Mouse (Mus musculus) neural tube, embryonic 12.5 days (tissue): ENCODE results near the gene Txndc12. TPM values are rescaled to one million over a fixed set of nuclear protein-coding genes. Genes with fewer than 3 reads are reported as not detected.

Source experiments
- ATAC-seq: fragments of 200-750 bp; cut with Nextera tagmentation; 2 replicates; pipeline ENCODE4 v1.8.0; 2017; ENCODE audit warnings: low read depth, mild to moderate bottlenecking, moderate TSS enrichment, moderate library complexity; ENCODE audit not compliant: low FRiP score
- H3K27ac ChIP-seq: fragments of 300-500 bp; sonication (generic); 2 replicates; pipeline ENCODE4 v1.5.1; 2016
- H3K27me3 ChIP-seq: fragments of 300-500 bp; sonication (generic); replicated peaks from 2 replicates; pipeline ENCODE4 v1.6.1; 2016; ENCODE audit warnings: mild to moderate bottlenecking
- H3K36me3 ChIP-seq: fragments of 300-500 bp; sonication (generic); 2 replicates; pipeline ENCODE4 v1.6.1; 2016; ENCODE audit warnings: mild to moderate bottlenecking
- H3K4me1 ChIP-seq: fragments of 300-500 bp; sonication (generic); 2 replicates; pipeline ENCODE4 v1.6.1; 2016
- H3K4me2 ChIP-seq: fragments of 300-500 bp; sonication (generic); replicated peaks from 2 replicates; pipeline ENCODE4 v1.6.1; 2016; ENCODE audit warnings: mild to moderate bottlenecking
- H3K4me3 ChIP-seq: fragments of 300-500 bp; sonication (generic); 2 replicates; pipeline ENCODE4 v1.5.1; 2016
- H3K9ac ChIP-seq: fragments of 300-500 bp; sonication (generic); 2 replicates; pipeline ENCODE4 v1.6.1; 2016; ENCODE audit warnings: mild to moderate bottlenecking
- H3K9me3 ChIP-seq: fragments of 300-500 bp; sonication (generic); 2 replicates; pipeline ENCODE4 v1.6.1; 2016; ENCODE audit warnings: mild to moderate bottlenecking
- WGBS: fragments of 180-500 bp; shearing (Covaris S2); methylation state at CpG from one replicate; pipeline ENCODE4 v1.1.7; 2016; 5-methylcytosine and 5-hydroxymethylcytosine counted together
- polyA plus RNA-seq: library from polyadenylated mRNA; unstranded; fragments of >200 nt; fragmentation: Nextera tagmentation; extraction: Ambion mirVana; gene quantifications from 2 replicates; pipeline ENCODE4 v1.2.1, GENCODE M21; 2016

Gene Txndc12
- polyA plus RNA-seq, 1 experiment from 2014 or later: 93.5 TPM

DNA sequence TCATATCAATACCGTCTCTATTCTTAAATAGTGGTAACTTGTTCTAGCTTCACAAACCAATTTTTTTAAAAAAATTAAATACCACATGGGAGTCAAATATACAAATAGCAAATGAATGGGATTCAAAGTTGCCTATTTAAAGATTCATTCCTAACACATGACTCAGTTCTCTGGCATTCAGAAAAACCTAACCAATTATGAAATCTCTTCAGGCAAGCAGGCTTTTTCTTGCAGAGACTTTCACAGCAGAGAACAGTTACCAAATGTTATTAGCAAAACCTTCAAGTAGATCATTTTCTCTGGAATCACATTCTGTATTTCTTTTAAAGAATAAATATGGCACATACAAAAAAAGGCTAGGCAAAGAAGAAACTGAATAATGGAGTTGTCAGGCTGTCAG, 3.7 kb upstream of the Txndc12 start:
- 92% methylated on average over 1 of the region's 1 CpGs for WGBS
- Histone ChIP-seq H3K27ac (no peak overlapping the region), H3K4me3 (no peak overlapping the region), H3K4me1 (peaks cover 15% of the 10 kb centered on the region), H3K36me3 (peaks cover 28% of the 10 kb centered on the region), H3K4me2 (peak overlapping the region; percentile 31; the same call in 1 of the 2 replicates), H3K9ac (no peak overlapping the region), H3K27me3 (no peaks in the 10 kb centered on the region), H3K9me3 (no peaks in the 10 kb centered on the region)
- no peak for ATAC-seq

DNA sequence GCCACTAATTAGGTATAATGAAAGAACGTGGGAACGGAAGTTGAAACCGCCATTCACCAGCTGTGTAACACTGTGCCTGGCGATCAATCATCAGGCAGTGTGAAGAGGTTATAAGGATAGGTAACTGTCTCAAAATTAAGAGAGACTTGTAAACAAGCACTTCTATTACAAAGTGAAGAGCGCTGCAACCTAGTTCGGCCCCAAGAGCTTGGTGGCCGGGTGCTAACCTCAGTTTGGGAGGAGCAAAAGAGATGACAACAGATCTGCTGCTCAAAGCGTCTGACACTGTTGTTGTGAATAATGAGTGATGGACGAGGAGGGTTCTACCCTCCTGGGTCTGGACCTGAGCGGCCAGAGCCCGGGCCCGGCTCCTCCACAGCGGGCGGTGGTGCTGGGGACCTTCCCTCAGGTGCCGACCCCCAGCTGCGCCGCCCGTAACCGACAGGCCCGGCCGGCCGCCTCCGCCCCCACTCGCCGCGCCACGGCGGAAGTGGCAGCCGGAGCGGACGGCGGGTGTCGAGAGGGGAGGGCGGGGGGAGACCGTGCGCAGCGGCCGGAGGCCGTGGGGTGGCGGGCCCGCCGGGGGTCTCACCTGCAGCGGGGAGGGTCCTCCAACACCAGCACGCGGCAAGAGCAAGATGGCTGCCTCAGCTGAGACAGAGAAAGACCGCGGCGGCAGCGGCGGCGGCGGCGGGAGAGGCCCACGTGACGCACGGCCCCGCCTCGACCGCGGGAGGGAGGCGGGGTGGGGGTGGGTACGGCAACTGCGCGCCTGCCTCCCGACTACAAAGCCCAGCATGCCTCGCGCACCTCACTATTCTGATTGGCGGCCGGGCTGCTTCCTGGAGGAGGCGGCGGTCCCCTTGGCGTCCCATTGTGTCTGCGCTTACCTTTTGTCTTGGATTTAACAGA, 1.2 kb upstream of the Txndc12 start, which contains the start of gene Btf3l4:
Gene Btf3l4, minus strand, starts transcription at position 699 of the 912 bp plus-strand sequence.
- under 1% methylated on average over 71 of the region's 73 CpGs for WGBS
- H3K9me3 ChIP-seq: no peaks in the 10 kb centered on the region

DNA sequence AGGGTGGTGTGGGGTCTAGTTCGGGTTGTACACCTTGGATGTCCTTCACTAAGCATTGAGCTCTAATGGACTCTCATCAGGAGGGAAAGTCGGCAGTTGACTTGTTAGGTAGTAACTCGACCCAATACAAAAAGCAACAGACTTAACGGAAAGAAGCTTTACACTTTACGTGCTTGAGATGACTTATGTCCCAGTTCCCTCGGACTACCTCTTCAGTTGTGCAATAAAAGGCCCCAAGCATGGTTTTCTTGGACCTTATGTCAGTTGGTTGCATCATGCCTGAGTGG, 630 bp upstream of the Txndc12 start:
- H3K4me1 ChIP-seq: peaks cover 28% of the 10 kb centered on the region
- H3K4me3 ChIP-seq: peak overlapping the region; percentile 96
- peak overlapping the region; percentile 99 for H3K9ac ChIP-seq
- peak overlapping the region; percentile 79 for H3K4me2 ChIP-seq
- no peak for ATAC-seq
- no peaks in the 10 kb centered on the region for H3K9me3 ChIP-seq
- H3K36me3 ChIP-seq: peaks cover 9% of the 10 kb centered on the region
- WGBS: under 1% methylated on average over 6 of the region's 6 CpGs
- peak overlapping the region; percentile 98 for H3K27ac ChIP-seq
- no peaks in the 10 kb centered on the region for H3K27me3 ChIP-seq

More for the DNA sequence above, 1.2 kb upstream of the Txndc12 start, which contains the start of gene Btf3l4:
- H3K27me3 ChIP-seq: no peaks in the 10 kb centered on the region
- peak within 1 kb of the TSS; percentile 96 for H3K4me3 ChIP-seq
- H3K9ac ChIP-seq: peak within 1 kb of the TSS; percentile 99
- ATAC-seq: peak; percentile 96
- peaks cover 28% of the 10 kb centered on the region for H3K4me1 ChIP-seq
- peak within 1 kb of the TSS; percentile 79 for H3K4me2 ChIP-seq
- H3K36me3 ChIP-seq: peaks cover 12% of the 10 kb centered on the region
- peak within 1 kb of the TSS; percentile 98 for H3K27ac ChIP-seq

DNA sequence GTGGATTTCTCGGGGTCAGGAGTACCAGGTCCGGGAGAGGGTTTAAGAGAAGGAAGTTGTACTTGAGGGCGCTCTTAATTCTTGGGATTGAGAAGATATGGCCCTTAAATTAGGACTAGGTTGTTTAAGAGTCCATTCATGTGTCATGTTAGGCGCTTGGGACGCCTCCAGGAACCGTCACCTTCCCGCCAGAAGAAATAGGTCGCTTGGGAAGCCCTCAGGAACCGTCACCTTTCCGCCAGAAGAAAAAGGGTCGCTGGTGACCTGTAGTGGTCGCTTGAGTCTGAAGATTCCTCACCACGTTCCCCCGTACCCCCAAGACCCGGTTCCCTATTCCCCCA, 540 bp downstream of the Txndc12 start:
- peak overlapping the region; percentile 79 for H3K4me2 ChIP-seq
- peak overlapping the region; percentile 96 for H3K4me3 ChIP-seq
- peak overlapping the region; percentile 98; the same call in 1 of the 2 replicates for H3K27ac ChIP-seq
- peak overlapping the region; percentile 74 for H3K9ac ChIP-seq
- WGBS: 1% methylated on average over 15 of the region's 15 CpGs
- H3K4me1 ChIP-seq: peaks cover 28% of the 10 kb centered on the region
- no peak for ATAC-seq
- H3K9me3 ChIP-seq: no peaks in the 10 kb centered on the region
- no peaks in the 10 kb centered on the region for H3K27me3 ChIP-seq
- peaks cover 5% of the 10 kb centered on the region for H3K36me3 ChIP-seq

GRCm38 (mm10) chr4:108835496-108835895, 1.1 kb downstream of the Txndc12 start:
- no peak for ATAC-seq
- H3K4me3 ChIP-seq: peak overlapping the region; percentile 96
- 68% methylated on average over 3 of the region's 3 CpGs for whole genome bisulfite sequencing
- no peaks in the 10 kb centered on the region for H3K9me3 ChIP-seq
- peaks cover 4% of the 10 kb centered on the region; the same call in 1 of the 2 replicates for H3K36me3 ChIP-seq
- H3K4me2 ChIP-seq: peak overlapping the region; percentile 79
- no peaks in the 10 kb centered on the region for H3K27me3 ChIP-seq
- H3K9ac ChIP-seq: peak overlapping the region; percentile 74
- H3K27ac ChIP-seq: no peak overlapping the region
- H3K4me1 ChIP-seq: peaks cover 28% of the 10 kb centered on the region

- peaks cover 20% of the 10 kb centered on the region for H3K4me1 ChIP-seq
- WGBS: 89% methylated on average over 4 of the region's 4 CpGs
- no peaks in the 10 kb centered on the region for H3K27me3 ChIP-seq
- H3K27ac ChIP-seq: no peak overlapping the region
- H3K4me2 ChIP-seq: no peak overlapping the region
- H3K36me3 ChIP-seq: peaks cover 7% of the 10 kb centered on the region; the same call in 1 of the 2 replicates
- no peak overlapping the region for H3K9ac ChIP-seq
- no peak overlapping the region for H3K4me3 ChIP-seq
- no peaks in the 10 kb centered on the region for H3K9me3 ChIP-seq
- no peak for ATAC-seq
These were observed 3.6 kb downstream of the Txndc12 start for GRCm38 (mm10) chr4:108838031-108838430.

DNA sequence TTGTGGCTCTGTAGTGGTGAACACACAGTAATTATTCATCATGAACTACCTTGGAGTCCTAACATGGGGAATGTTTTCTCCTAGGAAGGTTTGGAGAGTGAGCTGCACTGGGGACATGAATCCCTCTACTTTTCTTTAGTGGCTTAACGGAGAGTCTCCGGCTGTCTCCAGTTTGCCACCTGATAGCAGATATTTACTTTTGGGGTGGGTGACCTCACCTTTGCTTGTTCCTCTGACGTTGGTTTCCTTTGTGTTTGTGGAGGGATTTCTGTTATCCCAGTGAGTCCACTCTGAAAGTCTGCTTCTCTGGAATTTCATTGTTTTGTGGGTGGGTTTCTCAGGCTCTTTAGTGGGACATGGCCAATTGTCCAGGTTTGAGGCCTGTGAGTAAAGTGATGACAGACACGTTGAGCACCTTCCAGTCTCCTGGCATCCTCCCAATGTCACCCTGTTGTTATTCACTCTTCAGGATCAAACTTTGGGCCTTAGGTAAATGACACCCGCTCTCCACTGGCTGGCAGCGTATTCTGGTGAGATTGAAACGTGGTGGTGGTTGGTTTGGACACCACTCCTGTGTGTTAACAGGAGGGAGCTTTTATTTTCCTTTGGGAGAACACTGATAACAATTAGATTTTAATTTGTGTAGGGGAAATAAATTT, 7.6 kb downstream of the Txndc12 start:
- Histone ChIP-seq H3K4me1 (no peaks in the 10 kb centered on the region), H3K27me3 (no peaks in the 10 kb centered on the region), H3K4me2 (no peak overlapping the region), H3K27ac (no peak overlapping the region), H3K9ac (no peak overlapping the region), H3K9me3 (no peaks in the 10 kb centered on the region), H3K4me3 (no peak overlapping the region), H3K36me3 (peaks cover 7% of the 10 kb centered on the region; the same call in 1 of the 2 replicates)
- no peak for ATAC-seq
- WGBS: 91% methylated on average over 7 of the region's 7 CpGs

GRCm38 (mm10) chr4:108843336-108843735, 8.9 kb downstream of the Txndc12 start:
- no peak overlapping the region for H3K27ac ChIP-seq
- no peak for ATAC-seq

DNA sequence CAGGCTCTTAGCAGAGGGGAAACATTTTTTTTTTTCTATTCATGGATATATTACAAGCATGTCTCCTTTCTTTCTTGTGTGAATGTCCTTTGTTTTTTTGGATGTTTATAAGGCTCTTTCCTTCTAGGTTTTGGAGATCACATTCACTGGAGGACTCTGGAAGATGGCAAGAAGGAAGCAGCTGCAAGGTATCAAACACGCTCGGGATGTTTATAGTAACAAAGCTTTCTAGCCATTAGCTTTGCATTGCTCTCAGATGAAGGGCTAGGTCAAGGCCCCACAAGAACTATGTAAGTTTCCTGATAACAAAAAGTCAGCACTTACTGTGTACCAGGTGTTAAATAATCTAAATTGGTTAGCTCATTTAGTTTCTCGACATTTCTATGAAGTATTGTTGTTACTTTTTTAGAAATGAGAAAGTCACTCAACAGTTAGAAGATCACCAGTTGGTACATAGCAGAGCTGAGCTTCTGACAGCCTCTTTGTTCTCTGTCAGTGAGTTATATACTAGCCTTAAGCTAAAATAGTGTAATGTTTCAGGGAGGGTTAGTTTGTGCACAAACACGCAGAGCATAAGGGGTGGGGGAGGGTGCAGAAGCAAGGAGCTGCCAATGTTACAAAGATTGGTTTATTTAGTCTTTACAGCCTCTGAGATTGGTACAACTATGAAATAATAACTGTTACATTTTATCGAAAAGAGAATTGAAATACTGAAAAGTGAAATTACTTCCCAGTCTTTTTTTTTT, 11.6 kb downstream of the Txndc12 start:
- 87% methylated on average over 5 of the region's 5 CpGs for WGBS
- H3K27ac ChIP-seq: no peak overlapping the region
- no peak overlapping the region for H3K4me3 ChIP-seq
- ATAC-seq: no peak
- no peak overlapping the region for H3K4me2 ChIP-seq
- peaks cover 13% of the 10 kb centered on the region for H3K4me1 ChIP-seq
- H3K9me3 ChIP-seq: no peaks in the 10 kb centered on the region
- no peaks in the 10 kb centered on the region for H3K36me3 ChIP-seq
- no peak overlapping the region for H3K9ac ChIP-seq
- H3K27me3 ChIP-seq: no peaks in the 10 kb centered on the region

More at GRCm38 (mm10) chr4:108843336-108843735, 8.9 kb downstream of the Txndc12 start:
- peaks cover 7% of the 10 kb centered on the region; the same call in 1 of the 2 replicates for H3K36me3 ChIP-seq
- H3K9ac ChIP-seq: no peak overlapping the region
- H3K4me2 ChIP-seq: no peak overlapping the region
- no peak overlapping the region for H3K4me3 ChIP-seq
- H3K9me3 ChIP-seq: no peaks in the 10 kb centered on the region
- H3K4me1 ChIP-seq: peaks cover under 1% of the 10 kb centered on the region; the same call in 1 of the 2 replicates
- no peaks in the 10 kb centered on the region for H3K27me3 ChIP-seq

DNA sequence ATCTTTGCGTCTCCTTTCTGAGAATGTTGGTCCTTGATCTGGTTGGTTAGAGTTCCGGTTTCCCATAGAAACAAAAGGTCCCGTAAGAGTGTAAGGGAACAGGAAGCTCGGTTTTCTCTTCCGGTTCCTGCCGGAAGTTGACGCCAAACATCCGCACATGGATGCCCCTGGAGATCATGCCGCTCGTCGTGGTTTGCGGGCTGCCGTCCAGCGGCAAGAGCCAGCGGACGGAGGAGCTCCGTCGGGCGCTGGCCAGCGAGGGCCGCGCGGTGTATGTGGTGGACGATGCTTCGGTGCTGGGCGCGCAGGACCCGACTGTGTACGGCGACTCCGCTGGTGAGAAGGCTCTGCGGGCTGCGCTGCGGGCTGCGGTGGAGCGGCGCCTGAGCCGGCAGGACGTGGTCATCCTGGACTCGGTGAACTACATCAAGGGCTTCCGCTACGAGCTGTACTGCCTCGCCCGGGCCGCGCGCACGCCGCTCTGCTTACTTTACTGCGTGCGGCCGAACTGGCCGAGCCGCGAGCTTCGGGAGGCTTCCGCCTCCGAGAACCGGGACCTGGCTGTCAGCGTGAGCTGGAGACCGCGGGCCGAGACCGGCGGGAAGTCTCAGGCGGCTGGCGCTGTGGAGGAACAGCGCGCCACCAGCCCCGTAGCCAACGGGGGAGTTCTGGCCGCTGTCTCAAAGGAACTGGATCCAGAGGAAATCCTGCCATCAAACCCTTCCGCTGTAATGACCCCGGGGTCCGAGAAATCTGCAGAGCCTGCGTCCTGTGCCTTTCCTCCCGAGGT, 13.5 kb downstream of the Txndc12 start, which contains the start of gene Kti12:
Gene Kti12, plus strand, starts transcription at position 71 of the 790 bp plus-strand sequence.
- Histone ChIP-seq H3K9ac (peak within 1 kb of the TSS; percentile 86), H3K27me3 (no peaks in the 10 kb centered on the region), H3K4me1 (peaks cover 13% of the 10 kb centered on the region), H3K4me2 (peak within 1 kb of the TSS; percentile 98), H3K4me3 (peak within 1 kb of the TSS; percentile 90), H3K27ac (peak within 1 kb of the TSS; percentile 57; the same call in 1 of the 2 replicates), H3K36me3 (peaks cover 3% of the 10 kb centered on the region; the same call in 1 of the 2 replicates), H3K9me3 (no peaks in the 10 kb centered on the region)
- under 1% methylated on average over 77 of the region's 77 CpGs for WGBS
- ATAC-seq: peak; percentile 85

DNA sequence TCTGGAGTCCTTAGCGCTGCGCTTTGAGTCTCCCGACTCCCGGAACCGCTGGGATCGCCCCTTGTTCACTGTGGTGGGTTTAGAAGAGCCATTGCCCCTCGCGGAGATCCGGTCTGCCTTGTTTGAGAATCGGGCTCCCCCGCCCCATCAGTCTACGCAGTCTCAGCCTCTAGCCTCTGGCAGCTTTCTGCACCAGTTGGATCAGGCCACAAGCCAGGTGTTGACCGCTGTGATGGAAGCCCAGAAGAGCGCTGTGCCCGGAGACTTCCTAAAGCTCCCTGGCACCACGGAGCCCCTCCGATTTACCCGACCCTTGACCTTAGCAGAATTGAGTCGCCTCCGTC, 14.1 kb downstream of the Txndc12 start, which contains the start of gene A730015C16Rik:
Gene A730015C16Rik, minus strand, starts transcription at position 115 of the 344 bp plus-strand sequence.
- H3K27ac ChIP-seq: peak within 1 kb of the TSS; percentile 57; the same call in 1 of the 2 replicates
- WGBS: 13% methylated on average over 20 of the region's 20 CpGs
- H3K4me3 ChIP-seq: peak within 1 kb of the TSS; percentile 90
- H3K9ac ChIP-seq: peak within 1 kb of the TSS; percentile 86
- H3K4me2 ChIP-seq: peak within 1 kb of the TSS; percentile 98
- peak; percentile 30 for ATAC-seq
- H3K9me3 ChIP-seq: no peaks in the 10 kb centered on the region
- peaks cover 8% of the 10 kb centered on the region; the same call in 1 of the 2 replicates for H3K36me3 ChIP-seq
- peaks cover 13% of the 10 kb centered on the region for H3K4me1 ChIP-seq
- H3K27me3 ChIP-seq: no peaks in the 10 kb centered on the region
